Mouse (Mus musculus) right cerebral cortex, adult 2 months (tissue): ENCODE data around the gene Eml1.

Experiments used
- DNase-seq, 2 experiments: peaks; one replicate each; pipeline ENCODE4 v3.0.0; 2021 to 2022; ENCODE audit warnings: low spot score in 2 of 2

Gene Eml1

GRCm38 (mm10) chr12:108422495-108422857, 51.7 kb downstream of the Eml1 start:
- peak; percentile 47 to 62 for DNase-seq

GRCm38 (mm10) chr12:108422858-108423631, 52.3 kb downstream of the Eml1 start:
- DNase-seq = peak; percentile 83 to 88

GRCm38 (mm10) chr12:108430964-108431363, 60.2 kb downstream of the Eml1 start:
- no peak for DNase-seq

- no peak for DNase-seq
Measured at GRCm38 (mm10) chr12:108431714-108432113, 61.0 kb downstream of the Eml1 start.

GRCm38 (mm10) chr12:108432578-108432977, 61.8 kb downstream of the Eml1 start:
- DNase-seq = peak in 1 of 2 experiments; percentile 45

GRCm38 (mm10) chr12:108433030-108433429, 62.3 kb downstream of the Eml1 start:
- DNase-seq = peak; percentile 45 to 61

- no peak for DNase-seq
Measured at GRCm38 (mm10) chr12:108433498-108433897, 62.7 kb downstream of the Eml1 start.

GRCm38 (mm10) chr12:108435444-108436015, 64.8 kb downstream of the Eml1 start:
- DNase-seq = peak in 1 of 2 experiments; percentile 38

GRCm38 (mm10) chr12:108436029-108436923, 65.5 kb downstream of the Eml1 start:
- peak; percentile 56 to 65 for DNase-seq

- DNase-seq = no peak
Measured at GRCm38 (mm10) chr12:108437446-108437845, 66.7 kb downstream of the Eml1 start.

- DNase-seq = no peak
Measured at GRCm38 (mm10) chr12:108443271-108443670, 72.5 kb downstream of the Eml1 start.

GRCm38 (mm10) chr12:108443708-108444107, 73.0 kb downstream of the Eml1 start:
- DNase-seq = no peak

GRCm38 (mm10) chr12:108444166-108445115, 73.7 kb downstream of the Eml1 start:
- no peak for DNase-seq

GRCm38 (mm10) chr12:108446721-108447120, 76.0 kb downstream of the Eml1 start:
- DNase-seq = no peak

- DNase-seq = no peak
Measured at GRCm38 (mm10) chr12:108448396-108448795, 77.6 kb downstream of the Eml1 start.

GRCm38 (mm10) chr12:108449935-108450334, 79.2 kb downstream of the Eml1 start:
- no peak for DNase-seq

GRCm38 (mm10) chr12:108450546-108450945, 79.8 kb downstream of the Eml1 start:
- DNase-seq = no peak

- DNase-seq = no peak
Measured at GRCm38 (mm10) chr12:108452151-108452874, 81.6 kb downstream of the Eml1 start.

GRCm38 (mm10) chr12:108453561-108454044, 82.8 kb downstream of the Eml1 start:
- no peak for DNase-seq

- no peak for DNase-seq
Measured at GRCm38 (mm10) chr12:108455004-108455403, 84.2 kb downstream of the Eml1 start.
